Mouse (Mus musculus): Measurements from ENCODE around the gene Lsamp. TPM values are rescaled to one million over a fixed set of nuclear protein-coding genes. Genes with fewer than 3 reads are reported as not detected.

Gene Lsamp
- polyA plus RNA-seq, 1 experiment from 2014 or later = 5.5 TPM

GRCm38 (mm10) chr16:41871917-41872593 lies 1887.9 kb downstream of the Lsamp start:
- Histone ChIP-seq H3K27me3 (ENCODE audit: control insufficient read depth, insufficient read depth, low read length) (no peaks in the 10 kb centered on the region), H3K4me1 (ENCODE audit: control insufficient read depth, insufficient read depth, low read length) (no peaks in the 10 kb centered on the region), H3K4me2 (replicated peaks; ENCODE audit: low read depth, low read length) (no peak overlapping the region), H3K4me3 (ENCODE audit: low read length) (no peak overlapping the region), H3K9ac (ENCODE audit: low read depth, low read length) (no peak overlapping the region), H3K9me3 (ENCODE audit: control insufficient read depth, low read length) (no peaks in the 10 kb centered on the region), H3K36me3 (ENCODE audit: control insufficient read depth, insufficient read depth, low read length) (no peaks in the 10 kb centered on the region), H3K27ac (ENCODE audit: low read depth, low read length) (no peak overlapping the region)
- ATAC-seq (ENCODE audit: low FRiP score, low TSS enrichment) = no peak
- 89% methylated on average over 6 of the region's 6 CpGs for WGBS

DNA sequence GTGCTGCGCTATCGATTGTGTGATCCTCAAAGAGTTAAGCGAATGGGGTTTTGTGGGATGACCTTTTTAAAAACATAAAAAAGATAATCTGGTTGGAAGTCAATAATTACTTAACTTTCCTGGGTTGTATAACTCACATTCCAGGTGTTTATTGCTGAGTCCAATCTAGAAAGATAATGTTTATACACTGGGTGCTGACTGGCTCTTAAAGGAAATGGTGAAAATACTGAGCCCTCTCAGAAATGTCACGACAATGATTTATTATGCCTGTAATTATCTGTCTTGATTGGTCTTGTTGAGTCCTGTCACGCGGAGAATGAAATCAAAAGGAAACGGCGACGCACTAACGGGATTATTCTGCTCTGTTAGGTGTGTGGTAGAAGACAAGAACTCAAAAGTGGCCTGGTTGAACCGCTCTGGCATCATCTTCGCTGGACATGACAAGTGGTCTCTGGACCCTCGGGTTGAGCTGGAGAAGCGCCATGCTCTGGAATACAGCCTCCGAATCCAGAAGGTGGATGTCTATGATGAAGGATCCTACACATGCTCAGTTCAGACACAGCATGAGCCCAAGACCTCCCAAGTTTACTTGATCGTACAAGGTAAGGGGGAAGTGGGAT lies 1904.5 kb downstream of the Lsamp start:
- whole genome bisulfite sequencing = 90% methylated on average over 16 of the region's 16 CpGs
- H3K36me3 ChIP-seq (ENCODE audit: control insufficient read depth, insufficient read depth, low read length) = no peaks in the 10 kb centered on the region
- H3K9me3 ChIP-seq (ENCODE audit: control insufficient read depth, low read length) = no peaks in the 10 kb centered on the region
- no peaks in the 10 kb centered on the region for H3K4me1 ChIP-seq (ENCODE audit: control insufficient read depth, insufficient read depth, low read length)
- no peak for ATAC-seq (ENCODE audit: low FRiP score, low TSS enrichment)
- no peak overlapping the region for H3K4me3 ChIP-seq (ENCODE audit: low read length)
- no peak overlapping the region for H3K27ac ChIP-seq (ENCODE audit: low read depth, low read length)
- H3K27me3 ChIP-seq (ENCODE audit: control insufficient read depth, insufficient read depth, low read length) = no peaks in the 10 kb centered on the region
- no peak overlapping the region for H3K9ac ChIP-seq (ENCODE audit: low read depth, low read length)
- H3K4me2 ChIP-seq (replicated peaks; ENCODE audit: low read depth, low read length) = no peak overlapping the region

DNA sequence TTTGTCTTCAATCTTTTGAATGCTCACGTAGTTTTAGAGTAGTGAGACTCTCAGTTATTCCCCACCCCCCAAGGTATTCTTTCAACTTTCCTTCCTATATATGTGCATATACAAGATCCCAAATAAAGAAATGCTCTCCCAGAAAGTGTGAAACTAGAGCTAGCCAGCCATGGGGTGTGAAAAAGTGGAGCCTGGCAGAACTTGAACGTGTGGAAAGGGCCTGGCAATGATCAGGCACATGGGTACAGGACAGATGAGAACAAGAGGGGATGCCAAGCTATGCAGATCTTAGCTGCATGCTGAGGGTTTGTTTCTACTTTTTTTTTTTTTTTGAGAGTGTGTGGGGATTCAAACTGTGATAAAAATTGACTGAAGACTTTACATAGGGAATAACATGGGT lies 1916.6 kb downstream of the Lsamp start:
- Histone ChIP-seq H3K27me3 (ENCODE audit: control insufficient read depth, insufficient read depth, low read length) (no peaks in the 10 kb centered on the region), H3K27ac (ENCODE audit: low read depth, low read length) (no peak overlapping the region), H3K9me3 (ENCODE audit: control insufficient read depth, low read length) (no peaks in the 10 kb centered on the region), H3K4me3 (ENCODE audit: low read length) (no peak overlapping the region), H3K4me2 (replicated peaks; ENCODE audit: low read depth, low read length) (no peak overlapping the region), H3K36me3 (ENCODE audit: control insufficient read depth, insufficient read depth, low read length) (no peaks in the 10 kb centered on the region), H3K4me1 (ENCODE audit: control insufficient read depth, insufficient read depth, low read length) (no peaks in the 10 kb centered on the region), H3K9ac (ENCODE audit: low read depth, low read length) (no peak overlapping the region)
- ATAC-seq (ENCODE audit: low FRiP score, low TSS enrichment) = no peak
- WGBS = 64% methylated on average over 2 of the region's 2 CpGs

GRCm38 (mm10) chr16:41903654-41904053 lies 1919.5 kb downstream of the Lsamp start:
- Histone ChIP-seq H3K27me3 (ENCODE audit: control insufficient read depth, insufficient read depth, low read length) (no peaks in the 10 kb centered on the region), H3K36me3 (ENCODE audit: control insufficient read depth, insufficient read depth, low read length) (no peaks in the 10 kb centered on the region), H3K4me1 (ENCODE audit: control insufficient read depth, insufficient read depth, low read length) (no peaks in the 10 kb centered on the region), H3K4me3 (ENCODE audit: low read length) (no peak overlapping the region), H3K4me2 (replicated peaks; ENCODE audit: low read depth, low read length) (no peak overlapping the region), H3K27ac (ENCODE audit: low read depth, low read length) (no peak overlapping the region), H3K9me3 (ENCODE audit: control insufficient read depth, low read length) (no peaks in the 10 kb centered on the region), H3K9ac (ENCODE audit: low read depth, low read length) (no peak overlapping the region)
- no peak for ATAC-seq (ENCODE audit: low FRiP score, low TSS enrichment)
- WGBS = 83% methylated on average over 3 of the region's 3 CpGs

GRCm38 (mm10) chr16:41912584-41913193 lies 1928.5 kb downstream of the Lsamp start:
- no peak overlapping the region for H3K4me2 ChIP-seq (replicated peaks; ENCODE audit: low read depth, low read length)
- H3K27me3 ChIP-seq (ENCODE audit: control insufficient read depth, insufficient read depth, low read length) = no peaks in the 10 kb centered on the region
- no peak overlapping the region for H3K4me3 ChIP-seq (ENCODE audit: low read length)
- H3K9me3 ChIP-seq (ENCODE audit: control insufficient read depth, low read length) = no peaks in the 10 kb centered on the region
- H3K27ac ChIP-seq (ENCODE audit: low read depth, low read length) = no peak overlapping the region
- H3K9ac ChIP-seq (ENCODE audit: low read depth, low read length) = no peak overlapping the region
- no peaks in the 10 kb centered on the region for H3K4me1 ChIP-seq (ENCODE audit: control insufficient read depth, insufficient read depth, low read length)
- 63% methylated on average over 4 of the region's 4 CpGs for WGBS
- peak; percentile 39; the same call in 1 of the 2 replicates for ATAC-seq (ENCODE audit: low FRiP score, low TSS enrichment)
- no peaks in the 10 kb centered on the region for H3K36me3 ChIP-seq (ENCODE audit: control insufficient read depth, insufficient read depth, low read length)

DNA sequence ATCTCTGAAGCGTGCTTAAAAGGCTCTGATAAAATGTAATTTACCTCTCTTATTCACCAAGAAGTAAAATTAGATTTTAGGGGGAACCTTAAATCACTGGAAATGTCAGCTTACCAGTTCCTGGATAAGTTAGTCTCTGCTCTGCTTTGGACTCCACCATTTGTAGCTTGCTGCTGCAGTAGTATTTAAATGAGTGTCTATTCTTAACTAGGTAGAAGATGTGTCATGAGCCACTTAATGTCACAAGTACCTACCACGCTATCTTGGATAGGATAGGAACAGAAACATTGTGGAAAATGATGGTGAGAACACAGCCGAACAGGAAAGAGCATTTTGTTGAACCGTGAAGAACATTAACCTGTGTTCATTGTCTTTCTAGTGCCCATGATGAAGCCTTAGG lies 1929.2 kb downstream of the Lsamp start:
- no peak overlapping the region for H3K27ac ChIP-seq (ENCODE audit: low read depth, low read length)
- no peaks in the 10 kb centered on the region for H3K9me3 ChIP-seq (ENCODE audit: control insufficient read depth, low read length)
- no peak for ATAC-seq (ENCODE audit: low FRiP score, low TSS enrichment)
- 83% methylated on average over 4 of the region's 4 CpGs for WGBS
- H3K4me1 ChIP-seq (ENCODE audit: control insufficient read depth, insufficient read depth, low read length) = no peaks in the 10 kb centered on the region
- no peak overlapping the region for H3K4me3 ChIP-seq (ENCODE audit: low read length)
- no peak overlapping the region for H3K9ac ChIP-seq (ENCODE audit: low read depth, low read length)
- no peaks in the 10 kb centered on the region for H3K36me3 ChIP-seq (ENCODE audit: control insufficient read depth, insufficient read depth, low read length)
- H3K4me2 ChIP-seq (replicated peaks; ENCODE audit: low read depth, low read length) = no peak overlapping the region
- no peaks in the 10 kb centered on the region for H3K27me3 ChIP-seq (ENCODE audit: control insufficient read depth, insufficient read depth, low read length)

DNA sequence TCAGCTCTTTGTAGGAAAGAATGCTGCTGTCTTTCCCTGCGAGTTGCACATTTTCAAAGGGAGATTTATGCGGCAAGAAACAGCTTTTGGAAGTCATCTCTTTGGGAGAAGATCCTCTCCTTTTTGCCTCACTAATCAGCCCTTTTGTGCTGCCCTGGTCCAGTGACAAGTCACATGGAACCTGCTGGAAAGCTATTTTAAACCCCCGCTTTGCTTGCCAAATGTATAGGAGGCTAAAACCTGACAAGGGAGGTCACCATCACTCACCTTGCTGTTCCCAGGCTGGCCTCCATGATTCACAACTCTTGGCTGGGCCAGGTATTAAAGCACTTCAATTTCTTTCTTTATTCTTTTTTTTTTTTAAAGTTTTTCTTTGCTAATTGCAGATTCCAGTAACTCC lies 1932.2 kb downstream of the Lsamp start:
- ATAC-seq (ENCODE audit: low FRiP score, low TSS enrichment) = no peak
- Histone ChIP-seq H3K4me2 (replicated peaks; ENCODE audit: low read depth, low read length) (no peak overlapping the region), H3K4me1 (ENCODE audit: control insufficient read depth, insufficient read depth, low read length) (no peaks in the 10 kb centered on the region), H3K9ac (ENCODE audit: low read depth, low read length) (no peak overlapping the region), H3K4me3 (ENCODE audit: low read length) (no peak overlapping the region), H3K9me3 (ENCODE audit: control insufficient read depth, low read length) (no peaks in the 10 kb centered on the region), H3K27ac (ENCODE audit: low read depth, low read length) (no peak overlapping the region), H3K36me3 (ENCODE audit: control insufficient read depth, insufficient read depth, low read length) (no peaks in the 10 kb centered on the region), H3K27me3 (ENCODE audit: control insufficient read depth, insufficient read depth, low read length) (no peaks in the 10 kb centered on the region)
- 51% methylated on average over 3 of the region's 3 CpGs for WGBS

GRCm38 (mm10) chr16:41917057-41917821 lies 1933.1 kb downstream of the Lsamp start:
- no peak overlapping the region for H3K4me2 ChIP-seq (replicated peaks; ENCODE audit: low read depth, low read length)

GRCm38 (mm10) chr16:41929546-41929945 lies 1945.4 kb downstream of the Lsamp start:
- Histone ChIP-seq H3K9ac (ENCODE audit: low read depth, low read length) (no peak overlapping the region), H3K27ac (ENCODE audit: low read depth, low read length) (no peak overlapping the region), H3K4me2 (replicated peaks; ENCODE audit: low read depth, low read length) (no peak overlapping the region), H3K4me3 (ENCODE audit: low read length) (no peak overlapping the region), H3K4me1 (ENCODE audit: control insufficient read depth, insufficient read depth, low read length) (no peaks in the 10 kb centered on the region), H3K36me3 (ENCODE audit: control insufficient read depth, insufficient read depth, low read length) (no peaks in the 10 kb centered on the region), H3K27me3 (ENCODE audit: control insufficient read depth, insufficient read depth, low read length) (no peaks in the 10 kb centered on the region), H3K9me3 (ENCODE audit: control insufficient read depth, low read length) (no peaks in the 10 kb centered on the region)
- whole genome bisulfite sequencing = 94% methylated on average over 4 of the region's 4 CpGs
- ATAC-seq (ENCODE audit: low FRiP score, low TSS enrichment) = no peak

More at GRCm38 (mm10) chr16:41917057-41917821, 1933.1 kb downstream of the Lsamp start:
- no peak for ATAC-seq (ENCODE audit: low FRiP score, low TSS enrichment)
- Histone ChIP-seq H3K9me3 (ENCODE audit: control insufficient read depth, low read length) (no peaks in the 10 kb centered on the region), H3K9ac (ENCODE audit: low read depth, low read length) (no peak overlapping the region), H3K36me3 (ENCODE audit: control insufficient read depth, insufficient read depth, low read length) (no peaks in the 10 kb centered on the region), H3K27me3 (ENCODE audit: control insufficient read depth, insufficient read depth, low read length) (no peaks in the 10 kb centered on the region), H3K27ac (ENCODE audit: low read depth, low read length) (no peak overlapping the region), H3K4me3 (ENCODE audit: low read length) (no peak overlapping the region), H3K4me1 (ENCODE audit: control insufficient read depth, insufficient read depth, low read length) (no peaks in the 10 kb centered on the region)
- 60% methylated on average over 6 of the region's 6 CpGs for WGBS

Measured in kidney, embryonic 14.5 days (tissue).